Mouse (Mus musculus) spleen, adult 2 months (tissue): ENCODE measurements at regions not wholly inside any gene's neighbourhood (a gene's known extent, or its start where the extent isn't known, plus 50 kb on each side); places are given as distances from the start of the nearest gene placed in this dataset.

Experiments used
- DNase-seq, 2 experiments: peaks; one replicate each; pipeline versions ENCODE4 v3.0.0 to v3.0.0-alpha.2; 2012 to 2021; ENCODE audit warnings: low spot score in 2 of 2, low read depth in 1 of 2
- H3K27ac ChIP-seq: fragments of 200-500 bp; 2 replicates; pipeline ENCODE4 v1.5.1; 2012; ENCODE audit warnings: low read length, inconsistent platforms; ENCODE audit not compliant: insufficient read depth
- H3K27me3 ChIP-seq: fragments of 200-500 bp; 2 replicates; pipeline ENCODE4 v1.6.1; 2012; ENCODE audit warnings: mild to moderate bottlenecking, moderate library complexity, low read length, inconsistent platforms; ENCODE audit not compliant: control insufficient read depth, insufficient read depth
- H3K36me3 ChIP-seq: fragments of 200-500 bp; 2 replicates; pipeline ENCODE4 v1.6.1; 2012; ENCODE audit warnings: mild to moderate bottlenecking, low read length, inconsistent platforms; ENCODE audit not compliant: control insufficient read depth, insufficient read depth
- H3K4me1 ChIP-seq: fragments of 200-500 bp; 2 replicates; pipeline ENCODE4 v1.6.1; 2011; ENCODE audit warnings: inconsistent platforms; ENCODE audit not compliant: control insufficient read depth, insufficient read depth, insufficient read length
- H3K4me3 ChIP-seq: fragments of 200-500 bp; 2 replicates; pipeline ENCODE4 v1.5.1; 2011; ENCODE audit warnings: mild to moderate bottlenecking, inconsistent platforms; ENCODE audit not compliant: insufficient read depth, insufficient read length; ENCODE audit errors: extremely low read depth
- CTCF ChIP-seq: fragments of 200-500 bp; IDR thresholded peaks from 2 replicates; pipeline ENCODE4 v1.5.1; 2011; ENCODE audit warnings: mild to moderate bottlenecking, inconsistent platforms; ENCODE audit not compliant: insufficient read depth, insufficient read length, insufficient replicate concordance; ENCODE audit errors: extremely low read depth
- POLR2A ChIP-seq: fragments of 200-500 bp; IDR thresholded peaks from 2 replicates; pipeline ENCODE4 v1.6.1; 2011; ENCODE audit warnings: low read depth, low read length, inconsistent platforms
- WGBS: fragments of 180-500 bp; shearing (Covaris S2); methylation state at CpG from one replicate; pipeline ENCODE4 v1.1.7; 2018; 5-methylcytosine and 5-hydroxymethylcytosine counted together

- 84% methylated on average over 11 of the region's 11 CpGs for WGBS
- H3K4me1 ChIP-seq: no peaks in the 10 kb centered on the region
- no peak for TF ChIP-seq CTCF
- no peak for TF ChIP-seq POLR2A
- H3K27ac ChIP-seq: no peak overlapping the region
- no peak overlapping the region for H3K4me3 ChIP-seq
- H3K27me3 ChIP-seq: no peaks in the 10 kb centered on the region
- no peaks in the 10 kb centered on the region for H3K36me3 ChIP-seq
- DNase-seq: no peak
Observed at GRCm38 (mm10) chr12:106514057-106514456, 504.0 kb downstream of the Vrk1 start.

- Histone ChIP-seq H3K27me3 (no peaks in the 10 kb centered on the region), H3K4me3 (no peak overlapping the region), H3K27ac (no peak overlapping the region), H3K4me1 (no peaks in the 10 kb centered on the region), H3K36me3 (no peaks in the 10 kb centered on the region)
- 67% methylated on average over 17 of the region's 17 CpGs for WGBS
- TF ChIP-seq CTCF (no peak), POLR2A (no peak)
- no peak for DNase-seq
Observed at GRCm38 (mm10) chr12:106515257-106515788, 505.3 kb downstream of the Vrk1 start.

GRCm38 (mm10) chr12:106519141-106519540 is 509.1 kb downstream of the Vrk1 start:
- no peaks in the 10 kb centered on the region for H3K36me3 ChIP-seq
- H3K4me3 ChIP-seq: no peak overlapping the region
- no peak for DNase-seq
- H3K4me1 ChIP-seq: no peaks in the 10 kb centered on the region
- WGBS: 83% methylated on average over 5 of the region's 5 CpGs
- H3K27ac ChIP-seq: no peak overlapping the region
- no peak for TF ChIP-seq CTCF
- TF ChIP-seq POLR2A: no peak
- no peaks in the 10 kb centered on the region for H3K27me3 ChIP-seq

DNA sequence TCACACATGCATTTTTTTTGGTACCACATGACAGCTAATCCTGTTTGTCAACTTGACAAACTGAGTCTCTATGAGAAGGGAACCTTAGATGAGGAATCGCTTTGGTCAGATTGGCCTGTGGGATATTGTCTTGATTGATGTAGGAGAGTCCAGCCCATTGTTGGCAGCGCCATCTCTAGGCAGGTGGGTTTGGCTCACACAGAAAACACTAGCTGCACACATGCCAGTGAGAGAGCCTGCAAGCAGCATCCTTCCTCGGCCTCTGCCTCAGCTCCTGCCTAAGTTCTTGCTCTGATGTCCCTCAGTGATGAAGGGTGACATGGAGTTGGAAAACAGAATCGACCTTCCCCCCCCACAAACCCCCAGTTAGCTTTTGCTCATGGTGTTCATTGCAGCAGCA is 514.4 kb downstream of the Vrk1 start:
- TF ChIP-seq POLR2A (no peak), CTCF (no peak)
- Histone ChIP-seq H3K4me1 (no peaks in the 10 kb centered on the region), H3K27me3 (no peaks in the 10 kb centered on the region), H3K4me3 (no peak overlapping the region), H3K36me3 (no peaks in the 10 kb centered on the region), H3K27ac (no peak overlapping the region)
- WGBS: 69% methylated on average over 4 of the region's 4 CpGs
- no peak for DNase-seq

DNA sequence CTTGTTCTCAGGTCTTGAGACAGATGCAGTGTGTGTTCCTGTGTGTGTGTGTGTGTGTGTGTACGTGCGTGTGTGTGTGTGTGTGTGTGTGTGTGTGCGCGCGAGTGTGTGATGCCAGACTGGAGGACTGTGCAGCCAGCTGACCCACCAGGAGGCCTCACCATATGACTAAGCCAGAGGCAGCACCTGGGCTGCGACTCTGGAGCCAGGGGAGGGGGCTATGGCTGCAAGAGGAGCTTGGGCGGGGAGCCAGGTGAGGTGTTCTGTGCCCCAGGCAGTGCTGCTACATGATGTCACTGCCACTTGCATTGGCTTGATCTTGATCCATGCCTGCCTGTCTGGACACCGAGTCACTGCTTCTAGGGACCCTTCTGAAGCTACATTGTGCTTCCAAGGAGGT is 517.1 kb downstream of the Vrk1 start:
- H3K36me3 ChIP-seq: no peaks in the 10 kb centered on the region
- H3K4me1 ChIP-seq: no peaks in the 10 kb centered on the region
- 67% methylated on average over 8 of the region's 8 CpGs for WGBS
- H3K27me3 ChIP-seq: no peaks in the 10 kb centered on the region
- H3K27ac ChIP-seq: no peak overlapping the region
- TF ChIP-seq POLR2A (no peak), CTCF (no peak)
- no peak for DNase-seq
- no peak overlapping the region for H3K4me3 ChIP-seq

DNA sequence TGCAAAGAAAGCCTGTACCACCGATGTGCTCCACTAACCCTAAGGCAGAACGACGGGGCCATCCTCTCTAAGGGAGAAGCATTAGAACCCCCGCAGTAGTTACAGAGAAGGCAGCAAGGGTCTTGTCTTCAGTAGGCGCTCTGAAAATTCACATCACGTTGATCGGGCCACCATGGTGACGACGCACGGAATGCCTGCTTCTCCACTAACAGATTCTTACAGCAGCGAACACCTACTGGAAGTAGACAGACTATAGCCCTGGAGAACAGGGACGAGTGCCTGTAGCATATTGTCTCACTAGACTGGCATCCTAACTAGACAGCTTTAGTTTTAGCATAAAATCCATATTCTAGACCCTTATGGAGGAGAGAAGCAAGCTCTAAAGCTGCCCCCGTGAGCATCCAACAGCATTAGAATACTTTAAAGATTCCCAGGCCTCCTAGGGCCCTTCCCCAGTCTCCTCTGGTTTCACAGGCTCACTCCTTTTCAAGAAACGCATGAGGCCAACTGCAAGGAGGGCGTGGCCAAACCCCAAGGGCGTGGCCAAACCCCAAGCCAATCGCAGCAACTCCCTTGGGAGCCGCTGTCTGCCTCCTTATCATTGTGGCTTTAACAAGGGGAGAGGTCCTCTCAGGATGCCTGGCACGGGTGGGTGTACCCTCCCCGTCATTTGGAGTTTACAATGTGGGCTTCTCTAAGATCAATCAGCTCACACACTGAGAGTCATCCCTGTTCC is 517.8 kb downstream of the Vrk1 start:
- 23% methylated on average over 20 of the region's 20 CpGs for WGBS
- H3K27ac ChIP-seq: no peak overlapping the region
- H3K4me3 ChIP-seq: no peak overlapping the region
- no peaks in the 10 kb centered on the region for H3K27me3 ChIP-seq
- no peak for TF ChIP-seq CTCF
- TF ChIP-seq POLR2A: no peak
- H3K4me1 ChIP-seq: no peaks in the 10 kb centered on the region
- no peak for DNase-seq
- no peaks in the 10 kb centered on the region for H3K36me3 ChIP-seq

- H3K27me3 ChIP-seq: no peaks in the 10 kb centered on the region
- TF ChIP-seq CTCF (no peak), POLR2A (no peak)
- WGBS: 47% methylated on average over 10 of the region's 10 CpGs
Observed at GRCm38 (mm10) chr12:106528521-106528920, 518.5 kb downstream of the Vrk1 start.

More at GRCm38 (mm10) chr12:106528521-106528920, 518.5 kb downstream of the Vrk1 start:
- no peaks in the 10 kb centered on the region for H3K36me3 ChIP-seq
- no peak for DNase-seq
- H3K4me3 ChIP-seq: no peak overlapping the region
- no peaks in the 10 kb centered on the region for H3K4me1 ChIP-seq
- H3K27ac ChIP-seq: no peak overlapping the region
